Mouse (Mus musculus) midbrain, embryonic 13.5 days (tissue): ENCODE measurements around the gene Zfp874a. TPM values are rescaled to one million over a fixed set of nuclear protein-coding genes. Genes with fewer than 3 reads are reported as not detected.
"Not testable (repeated sequence)": the region's sequence is repeated elsewhere in the genome, so short reads cannot be mapped to it uniquely, and the experiment has no call there.

Source experiments
- ATAC-seq: fragments of 200-750 bp; cut with Nextera tagmentation; 2 replicates; pipeline ENCODE4 v1.8.0; 2017; ENCODE audit warnings: mild to moderate bottlenecking, moderate TSS enrichment, moderate library complexity
- H3K27ac ChIP-seq: fragments of 300-500 bp; sonication (generic); 2 replicates; pipeline ENCODE4 v1.5.1; 2015; ENCODE audit warnings: inconsistent platforms, mild to moderate bottlenecking, moderate library complexity
- H3K27me3 ChIP-seq: fragments of 300-500 bp; sonication (generic); 2 replicates; pipeline ENCODE4 v1.6.1; 2015; ENCODE audit warnings: mild to moderate bottlenecking, inconsistent platforms
- H3K36me3 ChIP-seq: fragments of 300-500 bp; sonication (generic); 2 replicates; pipeline ENCODE4 v1.6.1; 2015; ENCODE audit warnings: mild to moderate bottlenecking, inconsistent platforms
- H3K4me1 ChIP-seq: fragments of 300-500 bp; sonication (generic); replicated peaks from 2 replicates; pipeline ENCODE4 v1.6.1; 2015; ENCODE audit warnings: inconsistent platforms
- H3K4me2 ChIP-seq: fragments of 300-500 bp; sonication (generic); replicated peaks from 2 replicates; pipeline ENCODE4 v1.6.1; 2015; ENCODE audit warnings: moderate library complexity, mild to moderate bottlenecking, inconsistent platforms
- H3K4me3 ChIP-seq: fragments of 300-500 bp; sonication (generic); replicated peaks from 2 replicates; pipeline ENCODE4 v1.5.1; 2015; ENCODE audit warnings: mild to moderate bottlenecking, inconsistent platforms
- H3K9ac ChIP-seq: fragments of 300-500 bp; sonication (generic); replicated peaks from 2 replicates; pipeline ENCODE4 v1.6.1; 2015; ENCODE audit warnings: mild to moderate bottlenecking, inconsistent platforms
- H3K9me3 ChIP-seq: fragments of 300-500 bp; sonication (generic); 2 replicates; pipeline ENCODE4 v1.6.1; 2016; ENCODE audit warnings: mild to moderate bottlenecking, inconsistent platforms
- WGBS: fragments of 180-500 bp; shearing (Covaris S2); methylation state at CpG from one replicate; pipeline ENCODE4 v1.1.7; 2015; 5-methylcytosine and 5-hydroxymethylcytosine counted together
- polyA plus RNA-seq: library from polyadenylated mRNA; unstranded; fragments of >200 nt; fragmentation: Nextera tagmentation; extraction: Ambion mirVana; gene quantifications from 2 replicates; pipeline ENCODE4 v1.2.1, GENCODE M21; 2015

The Zfp874a gene
- polyA plus RNA-seq, result 5.2 and 7.3 TPM in 2 replicates

DNA sequence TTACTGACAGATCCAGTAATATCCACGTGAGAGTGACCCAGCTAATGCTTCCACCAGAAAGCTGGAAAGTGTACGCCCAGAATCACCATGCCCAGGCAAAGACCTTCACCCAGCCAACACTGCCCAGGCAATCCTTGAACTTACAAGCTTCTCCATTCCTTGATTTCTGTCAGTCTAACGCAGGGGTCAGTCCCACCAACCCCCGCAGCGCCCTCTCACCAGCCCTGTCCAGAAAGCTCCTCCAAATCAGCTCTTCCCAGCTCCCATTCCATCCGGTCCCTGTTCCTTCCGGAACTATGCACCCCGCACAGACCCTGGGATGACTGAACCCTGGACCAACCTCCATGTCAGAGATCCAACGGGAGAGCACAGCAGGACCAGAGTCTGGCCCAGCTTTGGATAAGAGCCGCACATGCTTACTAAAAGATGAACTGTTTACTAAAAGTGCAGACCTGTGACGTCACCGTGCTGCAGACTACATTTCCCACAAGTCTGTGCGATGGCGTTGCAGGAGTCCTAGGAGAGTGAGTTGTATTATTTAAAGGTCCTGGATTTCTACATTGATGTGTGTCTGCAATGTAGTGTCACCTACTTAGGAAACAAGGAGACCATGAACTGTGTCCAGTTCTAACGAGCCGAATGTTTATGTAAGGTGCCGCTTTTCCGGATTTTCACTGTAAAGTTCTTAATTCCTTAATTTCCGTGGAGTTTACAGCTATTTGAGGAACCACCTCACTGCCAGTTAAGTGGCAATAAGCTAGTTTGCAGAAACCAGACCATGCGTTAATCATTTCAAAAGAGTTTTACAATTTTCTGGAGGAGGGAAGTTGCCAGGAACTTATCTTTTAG is at the start of gene Zfp874a:
TSS of gene Zfp874a (minus strand) at position 453 of the 849 bp plus-strand sequence.
- Histone ChIP-seq H3K9me3 (0 out of 2 replicates have a peak, but pooled peaks cover 3% of the 10 kb centered on the region), H3K27me3 (no peaks in the 10 kb centered on the region), H3K4me3 (peak within 1 kb of the TSS; percentile 51), H3K4me1 (peaks cover 8% of the 10 kb centered on the region), H3K27ac (no peak within 1 kb of the TSS), H3K36me3 (peaks cover 8% of the 10 kb centered on the region; the same call in 1 of the 2 replicates), H3K4me2 (peak within 1 kb of the TSS; percentile 69), H3K9ac (peak within 1 kb of the TSS; percentile 65)
- 1% methylated on average over 20 of the region's 20 CpGs for WGBS
- ATAC-seq, result peak; percentile 97

DNA sequence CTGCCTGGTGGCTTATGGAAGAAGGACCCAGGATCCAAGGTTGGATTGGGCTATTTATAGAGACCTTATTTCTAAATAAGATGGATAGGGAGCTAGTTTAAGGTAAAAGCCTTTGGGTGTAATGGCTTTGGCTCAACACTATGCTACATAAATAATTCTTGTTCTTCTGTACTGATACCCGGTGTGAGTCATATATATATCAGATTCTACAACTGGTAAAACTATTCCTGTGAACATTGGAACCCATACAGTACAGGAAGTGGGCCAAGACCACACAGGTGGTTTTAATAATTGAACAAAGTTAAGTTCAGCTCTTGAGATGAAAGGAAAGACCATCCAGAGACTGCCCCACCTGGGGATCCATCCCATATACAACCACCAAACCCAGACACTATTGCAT is 49.5 kb upstream of the Zfp874a start:
- ATAC-seq, result peak; percentile 66
- Histone ChIP-seq H3K27ac (no peak overlapping the region), H3K9ac (no peak overlapping the region), H3K4me3 (no peak overlapping the region; the same call in 1 of the 2 replicates), H3K9me3 (no peaks in the 10 kb centered on the region), H3K36me3 (peaks cover 10% of the 10 kb centered on the region; the same call in 1 of the 2 replicates), H3K4me1 (peaks cover 8% of the 10 kb centered on the region), H3K4me2 (no peak overlapping the region), H3K27me3 (no peaks in the 10 kb centered on the region)
- 83% methylated on average over 1 of the region's 1 CpGs for WGBS

GRCm38 (mm10) chr13:67500084-67500719 is 48.8 kb upstream of the Zfp874a start, which contains the start of gene Zfp58:
Gene Zfp58 (minus strand): TSS chr13:67500555.
- peak within 1 kb of the TSS; percentile 75 for H3K4me2 ChIP-seq
- H3K36me3 ChIP-seq, result peaks cover 13% of the 10 kb centered on the region
- WGBS, result under 1% methylated on average over 22 of the region's 22 CpGs
- peak; percentile 97 for ATAC-seq
- no peaks in the 10 kb centered on the region for H3K27me3 ChIP-seq
- peak within 1 kb of the TSS; percentile 75 for H3K9ac ChIP-seq
- 0 out of 2 replicates have a peak within 1 kb of the TSS, but pooled peaks have one; percentile 1 for H3K27ac ChIP-seq
- peaks cover 8% of the 10 kb centered on the region for H3K4me1 ChIP-seq
- peak within 1 kb of the TSS; percentile 77 for H3K4me3 ChIP-seq
- no peaks in the 10 kb centered on the region for H3K9me3 ChIP-seq

DNA sequence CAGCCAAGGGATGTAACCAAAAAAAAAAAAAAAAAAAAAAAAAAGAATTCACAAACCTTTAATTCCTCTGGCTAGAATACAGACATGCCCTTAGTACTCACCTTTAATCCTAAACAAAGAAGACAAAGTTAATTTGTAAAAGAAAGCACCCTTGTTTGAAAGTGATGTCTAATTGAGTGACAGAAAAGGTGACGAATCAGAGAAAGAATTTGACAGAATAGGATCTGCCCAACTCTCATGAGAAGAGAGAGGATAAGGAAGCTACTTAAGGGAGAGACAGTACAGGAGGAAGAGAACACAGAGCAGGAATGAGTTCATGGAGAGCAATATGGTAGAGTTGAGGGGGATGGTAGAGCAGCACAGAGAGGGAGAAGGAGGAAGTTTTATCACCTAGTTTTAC is 44.2 kb upstream of the Zfp874a start:
- no peak overlapping the region for H3K4me3 ChIP-seq
- no peak overlapping the region for H3K4me2 ChIP-seq
- H3K9ac ChIP-seq, result no peak overlapping the region
- H3K4me1 ChIP-seq, result peaks cover 8% of the 10 kb centered on the region
- peaks cover 55% of the 10 kb centered on the region for H3K36me3 ChIP-seq
- H3K9me3 ChIP-seq, result peaks cover 11% of the 10 kb centered on the region; the same call in 1 of the 2 replicates
- no peak overlapping the region for H3K27ac ChIP-seq
- WGBS, result 98% methylated on average over 1 of the region's 1 CpGs
- no peaks in the 10 kb centered on the region for H3K27me3 ChIP-seq
- no peak for ATAC-seq

GRCm38 (mm10) chr13:67484424-67484811 is 33.0 kb upstream of the Zfp874a start:
- peak; percentile 76 for ATAC-seq
- 46% methylated on average over 8 of the region's 8 CpGs for WGBS
- H3K27ac ChIP-seq, result no peak overlapping the region
- peak overlapping the region; percentile 68 for H3K4me2 ChIP-seq
- H3K9ac ChIP-seq, result no peak overlapping the region; the same call in 1 of the 2 replicates
- peak overlapping the region; percentile 51 for H3K4me3 ChIP-seq
- no peaks in the 10 kb centered on the region for H3K27me3 ChIP-seq
- H3K9me3 ChIP-seq, result no peaks in the 10 kb centered on the region
- H3K4me1 ChIP-seq, result peaks cover 7% of the 10 kb centered on the region
- peaks cover 15% of the 10 kb centered on the region for H3K36me3 ChIP-seq

GRCm38 (mm10) chr13:67483625-67484423 is 32.4 kb upstream of the Zfp874a start, which contains the start of gene Zfp874b:
Gene Zfp874b (minus strand): TSS chr13:67484258.
- peaks cover 11% of the 10 kb centered on the region for H3K36me3 ChIP-seq
- peak; percentile 96 for ATAC-seq
- peak within 1 kb of the TSS; percentile 63 for H3K9ac ChIP-seq
- H3K27ac ChIP-seq, result no peak within 1 kb of the TSS
- peaks cover 7% of the 10 kb centered on the region for H3K4me1 ChIP-seq
- no peaks in the 10 kb centered on the region for H3K9me3 ChIP-seq
- 7% methylated on average over 20 of the region's 20 CpGs for WGBS
- H3K4me3 ChIP-seq, result peak within 1 kb of the TSS; percentile 51
- no peaks in the 10 kb centered on the region for H3K27me3 ChIP-seq
- H3K4me2 ChIP-seq, result peak within 1 kb of the TSS; percentile 68

GRCm38 (mm10) chr13:67481528-67481927 is 30.1 kb upstream of the Zfp874a start:
- H3K9me3 ChIP-seq, result no peaks in the 10 kb centered on the region
- WGBS, result 71% methylated on average over 4 of the region's 4 CpGs
- H3K4me3 ChIP-seq, result no peak overlapping the region
- 0 out of 2 replicates have a peak, but pooled peaks cover 2% of the 10 kb centered on the region for H3K36me3 ChIP-seq
- ATAC-seq, result no peak
- no peaks in the 10 kb centered on the region for H3K27me3 ChIP-seq
- no peak overlapping the region for H3K9ac ChIP-seq
- H3K27ac ChIP-seq, result no peak overlapping the region
- peaks cover 7% of the 10 kb centered on the region for H3K4me1 ChIP-seq
- no peak overlapping the region for H3K4me2 ChIP-seq

DNA sequence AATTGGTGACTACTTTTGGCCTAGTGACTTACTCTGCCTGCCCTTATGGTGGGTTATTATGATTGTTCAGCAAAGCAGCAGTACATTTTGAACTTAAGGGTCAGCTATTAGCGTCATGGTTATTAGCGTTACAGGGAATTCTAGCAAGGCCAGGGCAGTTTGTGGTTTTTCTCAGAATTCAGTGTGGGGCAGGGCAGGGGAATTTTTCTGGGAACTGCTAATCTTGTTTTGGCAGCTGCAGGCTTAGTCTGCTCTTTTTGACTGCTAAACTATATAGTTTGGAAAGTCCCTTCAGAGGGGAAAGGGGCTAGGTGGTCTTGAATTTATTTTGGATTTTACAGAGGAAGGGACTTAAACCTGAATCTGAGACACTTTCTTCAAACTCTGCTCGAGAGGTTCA is 17.9 kb upstream of the Zfp874a start:
- WGBS, result 88% methylated on average over 3 of the region's 3 CpGs
- no peak overlapping the region for H3K4me2 ChIP-seq
- H3K27me3 ChIP-seq, result no peaks in the 10 kb centered on the region
- no peak overlapping the region for H3K9ac ChIP-seq
- H3K4me1 ChIP-seq, result no peaks in the 10 kb centered on the region
- no peak overlapping the region for H3K27ac ChIP-seq
- no peak for ATAC-seq
- H3K9me3 ChIP-seq, result 0 out of 2 replicates have a peak, but pooled peaks cover 2% of the 10 kb centered on the region
- H3K4me3 ChIP-seq, result no peak overlapping the region
- H3K36me3 ChIP-seq, result peaks cover 12% of the 10 kb centered on the region

DNA sequence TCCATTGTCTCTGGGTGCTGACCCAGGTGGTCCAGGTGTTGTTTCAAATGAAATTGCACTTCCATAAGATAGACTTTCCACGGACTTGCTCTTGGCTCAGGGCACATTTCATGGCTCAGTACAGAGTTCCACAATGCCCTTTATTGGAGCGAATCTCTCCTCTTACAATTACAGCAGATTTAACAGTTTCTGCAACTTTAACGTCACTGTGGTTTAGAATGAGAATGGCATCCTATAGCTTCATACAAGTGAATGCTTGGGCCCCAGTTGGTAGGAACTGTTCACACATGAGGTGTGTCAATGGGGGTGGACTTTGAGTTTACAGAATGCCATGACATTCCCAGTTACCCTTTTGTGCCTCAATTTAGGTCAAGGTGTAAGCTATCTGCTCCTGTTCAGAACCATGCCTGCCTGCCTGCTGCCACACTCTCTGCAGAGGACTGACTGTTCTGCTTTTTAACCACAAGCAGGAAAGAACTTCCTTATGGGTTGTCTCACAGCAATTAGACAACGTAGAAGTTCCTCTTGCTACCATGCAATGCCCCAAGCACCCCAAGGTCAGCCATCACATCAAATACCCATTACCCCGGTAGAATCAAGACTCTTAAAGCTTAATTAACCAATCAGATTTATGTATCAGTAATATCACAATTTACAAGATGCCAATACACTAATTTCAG is 12.2 kb upstream of the Zfp874a start:
- not testable (repeated sequence) for H3K9me3 ChIP-seq, H3K27me3 ChIP-seq, H3K4me2 ChIP-seq, H3K4me3 ChIP-seq, ATAC-seq, H3K27ac ChIP-seq, H3K9ac ChIP-seq, H3K4me1 ChIP-seq, H3K36me3 ChIP-seq
- WGBS, result 93% methylated on average over 3 of the region's 5 CpGs

- peaks cover 8% of the 10 kb centered on the region for H3K4me1 ChIP-seq
- no peak overlapping the region for H3K27ac ChIP-seq
- 3% methylated on average over 3 of the region's 3 CpGs for WGBS
- H3K9me3 ChIP-seq, result no peaks in the 10 kb centered on the region
- H3K36me3 ChIP-seq, result 0 out of 2 replicates have a peak, but pooled peaks cover 2% of the 10 kb centered on the region
- H3K9ac ChIP-seq, result peak overlapping the region; percentile 65
- H3K4me2 ChIP-seq, result peak overlapping the region; percentile 69
- H3K27me3 ChIP-seq, result no peaks in the 10 kb centered on the region
- H3K4me3 ChIP-seq, result peak overlapping the region; percentile 51
- ATAC-seq, result peak; percentile 35; the same call in 1 of the 2 replicates
Measured at GRCm38 (mm10) chr13:67452021-67452309, 541 bp upstream of the Zfp874a start.

GRCm38 (mm10) chr13:67437095-67437494 is 14.3 kb downstream of the Zfp874a start:
- not testable (repeated sequence) for H3K36me3 ChIP-seq, H3K27me3 ChIP-seq, H3K4me3 ChIP-seq, ATAC-seq, H3K9me3 ChIP-seq, H3K4me2 ChIP-seq, H3K9ac ChIP-seq, H3K4me1 ChIP-seq, H3K27ac ChIP-seq
- 94% methylated on average over 1 of the region's 3 CpGs for WGBS
